Mouse (Mus musculus) C2C12 (cell line): ENCODE data around the gene Synm. TPM values are rescaled to one million over a fixed set of nuclear protein-coding genes. Genes with fewer than 3 reads are reported as not detected.
A peak's percentile ranks its signal among the peaks of the same experiment; 100 is the strongest.

ENCODE experiments used
- H3K27me3 ChIP-seq: one replicate; pipeline ENCODE4 v1.6.1; 2011; ENCODE audit not compliant: control insufficient read depth, insufficient read depth, insufficient read length
- H3K36me3 ChIP-seq: one replicate; pipeline ENCODE4 v1.6.1; 2011; ENCODE audit not compliant: control insufficient read depth, insufficient read depth
- H3K4me3 ChIP-seq: one replicate; pipeline ENCODE4 v1.5.1; 2011; ENCODE audit warnings: mild to moderate bottlenecking, control low read depth; ENCODE audit not compliant: poor library complexity, insufficient read depth, severe bottlenecking
- H3K79me2 ChIP-seq: one replicate; pipeline ENCODE4 v1.6.1; 2011; ENCODE audit not compliant: control insufficient read depth, insufficient read depth
- H3K79me3 ChIP-seq: one replicate; pipeline ENCODE4 v1.6.1; 2011; ENCODE audit warnings: low read depth, control low read depth
- H3ac ChIP-seq: one replicate; pipeline ENCODE3; 2011; ENCODE audit warnings: low read depth; ENCODE audit not compliant: control insufficient read depth, insufficient read length
- CEBPB ChIP-seq: IDR thresholded peaks from one replicate; pipeline ENCODE4 v1.6.1; 2011; ENCODE audit warnings: low read depth, mild to moderate bottlenecking, control low read depth, moderate library complexity
- CTCF ChIP-seq: IDR thresholded peaks from one replicate; pipeline ENCODE4 v1.5.1; 2011; ENCODE audit not compliant: control insufficient read depth, insufficient read depth, insufficient read length
- FOSL1 ChIP-seq: IDR thresholded peaks from one replicate; pipeline ENCODE4 v1.8.0; 2011; ENCODE audit warnings: mild to moderate bottlenecking, low read length; ENCODE audit not compliant: poor library complexity, insufficient read depth, severe bottlenecking
- MAX ChIP-seq: IDR thresholded peaks from one replicate; pipeline ENCODE4 v1.6.1; 2011; ENCODE audit warnings: mild to moderate bottlenecking, control low read depth
- MYOD1 ChIP-seq: IDR thresholded peaks from one replicate; pipeline ENCODE4 v1.6.1; 2011; ENCODE audit warnings: low read depth; ENCODE audit not compliant: control insufficient read depth, insufficient read length
- MYOG ChIP-seq: IDR thresholded peaks from one replicate; pipeline ENCODE4 v1.6.1; 2011; ENCODE audit not compliant: control insufficient read depth, insufficient read length; ENCODE audit errors: extremely low read depth
- USF1 ChIP-seq: IDR thresholded peaks from one replicate; pipeline ENCODE4 v1.6.1; 2011; ENCODE audit warnings: low read depth, mild to moderate bottlenecking, control low read depth, moderate library complexity
- long read RNA-seq, 2 experiments: library from polyadenylated mRNA; unstranded; transcript quantifications; one replicate each; pipeline ENCODE4 v2.0.0; 2019 to 2020
- polyA plus RNA-seq: library from polyadenylated mRNA; unstranded; fragments of >200 nt; fragmentation: generic; extraction: Trizol; gene quantifications from one replicate; pipeline ENCODE4 v1.2.1, GENCODE M21; 2012; ENCODE audit warnings: missing spikeins

Synm gene
- 0.14 TPM for polyA plus RNA-seq
- long read RNA-seq, experiment 1 = 0 reads
- long read RNA-seq, experiment 2 = 0 reads

- peaks cover 22% of the 10 kb centered on the region for H3K27me3 ChIP-seq
- peak; percentile 79 for TF ChIP-seq MAX
- no peak for TF ChIP-seq CEBPB
- peak; percentile 15 for TF ChIP-seq USF1
- no peak for TF ChIP-seq FOSL1
- TF ChIP-seq MYOD1 = no peak
- TF ChIP-seq CTCF = peak; percentile 99
- no peak for TF ChIP-seq MYOG
These were observed at the start of gene Synm for GRCm38 (mm10) chr7:67759629-67759995. Synm (minus strand) TSS chr7:67759742.

DNA sequence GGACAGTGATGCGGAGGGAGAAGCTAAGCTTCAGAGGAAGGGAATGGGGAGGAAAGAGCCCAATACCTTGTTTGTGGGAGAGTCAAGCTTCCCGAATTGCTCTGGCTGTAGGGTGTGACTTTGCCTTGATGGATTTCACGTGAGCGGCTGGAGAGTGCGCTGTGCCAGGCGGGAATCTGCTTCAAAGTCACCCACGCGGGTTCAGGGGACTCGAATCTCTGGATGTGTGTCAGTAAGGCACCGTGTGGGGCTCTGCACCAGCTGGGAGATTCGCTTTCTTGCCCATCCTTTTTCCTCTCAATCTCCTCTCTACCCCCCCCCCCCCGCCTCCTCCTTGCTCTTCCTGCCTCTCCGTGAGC, 44.3 kb upstream of the Synm start:
- H3K79me2 ChIP-seq = no peaks in the 10 kb centered on the region
- TF ChIP-seq CEBPB = no peak
- no peak for TF ChIP-seq MYOD1
- no peak for TF ChIP-seq USF1
- TF ChIP-seq MYOG = no peak
- no peak for TF ChIP-seq CTCF
- no peak for TF ChIP-seq MAX
- TF ChIP-seq FOSL1 = no peak
- peaks cover 7% of the 10 kb centered on the region for H3K27me3 ChIP-seq
- H3K79me3 ChIP-seq = no peaks in the 10 kb centered on the region
- H3K36me3 ChIP-seq = no peaks in the 10 kb centered on the region
- no peak overlapping the region for H3ac ChIP-seq
- no peak overlapping the region for H3K4me3 ChIP-seq

More at GRCm38 (mm10) chr7:67759629-67759995, at the start of gene Synm:
- Histone ChIP-seq H3K4me3 (peak within 1 kb of the TSS; percentile 18), H3K79me3 (no peaks in the 10 kb centered on the region), H3K36me3 (no peaks in the 10 kb centered on the region), H3K79me2 (no peaks in the 10 kb centered on the region), H3ac (peak within 1 kb of the TSS; percentile 51)

DNA sequence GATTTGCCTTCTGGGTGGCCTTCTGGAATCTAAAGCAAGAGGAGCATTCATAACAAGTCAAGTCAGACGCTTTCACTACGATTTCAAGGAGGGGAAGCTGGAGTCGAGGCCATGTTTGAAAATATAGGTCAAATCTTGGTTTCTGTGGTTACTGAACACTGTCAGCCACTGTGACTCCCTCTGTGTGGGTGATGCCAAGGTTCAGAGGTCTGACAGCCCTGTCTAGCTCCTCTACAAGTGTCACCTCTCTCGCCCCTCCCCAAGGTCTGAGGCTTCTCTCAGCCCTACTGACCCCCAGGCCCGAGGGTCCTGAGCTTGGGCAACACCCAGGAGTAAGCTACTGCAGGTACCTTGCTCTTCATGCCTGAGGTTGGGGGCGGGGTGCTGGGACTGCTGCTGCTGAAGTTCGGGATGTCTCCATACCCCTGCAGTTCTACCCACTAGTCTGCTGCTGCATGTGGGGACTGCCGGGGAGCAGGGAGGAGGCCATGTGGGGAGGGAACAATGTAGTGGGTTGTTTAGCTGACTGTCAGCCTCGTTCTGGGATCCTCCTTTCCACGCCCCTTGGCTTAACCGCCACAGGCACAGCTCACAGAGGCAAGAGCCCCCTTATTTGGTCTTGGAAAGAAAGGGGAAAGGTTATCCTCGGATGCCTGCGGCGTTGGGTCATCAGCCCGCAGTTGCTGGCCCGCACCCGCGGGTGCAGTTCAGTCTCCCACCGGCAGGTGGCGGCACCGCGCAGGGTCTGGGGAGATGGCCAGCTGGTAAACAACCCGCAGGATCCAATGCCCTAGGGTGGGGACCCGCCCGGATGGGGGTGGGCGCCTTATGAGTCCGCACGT, 43.7 kb upstream of the Synm start:
- H3K79me3 ChIP-seq = no peaks in the 10 kb centered on the region
- no peak for TF ChIP-seq MYOG
- no peak for TF ChIP-seq MYOD1
- TF ChIP-seq FOSL1 = no peak
- TF ChIP-seq USF1 = no peak
- TF ChIP-seq CEBPB = no peak
- no peak for TF ChIP-seq CTCF
- TF ChIP-seq MAX = no peak
- H3K27me3 ChIP-seq = peaks cover 3% of the 10 kb centered on the region
- no peaks in the 10 kb centered on the region for H3K79me2 ChIP-seq
- no peak overlapping the region for H3K4me3 ChIP-seq
- no peak overlapping the region for H3ac ChIP-seq
- no peaks in the 10 kb centered on the region for H3K36me3 ChIP-seq

GRCm38 (mm10) chr7:67801022-67801421, 41.5 kb upstream of the Synm start:
- Histone ChIP-seq H3K36me3 (no peaks in the 10 kb centered on the region), H3K79me3 (no peaks in the 10 kb centered on the region), H3ac (no peak overlapping the region), H3K27me3 (peaks cover 7% of the 10 kb centered on the region), H3K79me2 (no peaks in the 10 kb centered on the region), H3K4me3 (no peak overlapping the region)
- TF ChIP-seq MYOG (no peak), FOSL1 (no peak), USF1 (no peak), MAX (no peak), CTCF (no peak), MYOD1 (no peak), CEBPB (no peak)

GRCm38 (mm10) chr7:67800547-67800946, 41.0 kb upstream of the Synm start:
- no peak overlapping the region for H3K4me3 ChIP-seq
- peaks cover 5% of the 10 kb centered on the region for H3K27me3 ChIP-seq
- H3ac ChIP-seq = no peak overlapping the region
- TF ChIP-seq MYOG = no peak
- TF ChIP-seq CEBPB = no peak
- no peak for TF ChIP-seq MYOD1
- H3K79me3 ChIP-seq = no peaks in the 10 kb centered on the region
- no peaks in the 10 kb centered on the region for H3K36me3 ChIP-seq
- no peaks in the 10 kb centered on the region for H3K79me2 ChIP-seq

DNA sequence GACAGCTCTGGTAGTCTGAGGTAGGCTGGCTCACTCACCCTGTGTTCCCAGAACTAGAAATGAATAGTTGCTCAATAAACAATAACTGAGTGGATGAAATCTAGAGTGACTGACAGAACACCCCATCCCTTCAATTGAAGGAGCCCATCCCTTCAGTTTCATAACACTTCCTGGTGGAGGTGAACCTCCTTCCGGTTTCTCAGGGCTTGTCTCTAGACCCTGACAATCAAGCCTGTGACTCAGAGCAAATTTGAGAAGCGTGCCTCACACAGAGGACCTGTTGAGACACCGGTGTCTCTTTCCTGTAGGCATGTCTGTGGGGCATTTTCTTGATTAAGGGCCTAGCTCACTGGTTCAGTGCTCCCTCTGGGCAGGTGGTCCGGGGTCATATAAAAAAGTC, 38.9 kb upstream of the Synm start:
- Histone ChIP-seq H3K79me2 (no peaks in the 10 kb centered on the region), H3K4me3 (no peak overlapping the region)
- no peak for TF ChIP-seq FOSL1
- no peak for TF ChIP-seq USF1
- no peak for TF ChIP-seq MYOG
- TF ChIP-seq CEBPB = no peak
- no peak for TF ChIP-seq MAX
- TF ChIP-seq MYOD1 = no peak
- no peak for TF ChIP-seq CTCF

More for the DNA sequence above, 38.9 kb upstream of the Synm start:
- no peaks in the 10 kb centered on the region for H3K36me3 ChIP-seq
- H3K79me3 ChIP-seq = no peaks in the 10 kb centered on the region
- peaks cover 4% of the 10 kb centered on the region for H3K27me3 ChIP-seq
- H3ac ChIP-seq = no peak overlapping the region
